Mouse (Mus musculus): ENCODE results near the gene Mbd6. TPM values are rescaled to one million over a fixed set of nuclear protein-coding genes. Genes with fewer than 3 reads are reported as not detected.

Gene Mbd6
- total RNA-seq, 2 experiments from 2014 or later, result 10.7 to 55.8 TPM

GRCm38 (mm10) chr10:127266112-127267091 lies 22.4 kb downstream of the Mbd6 start, which contains the start of gene Dctn2:
TSS of gene Dctn2 (plus strand) at chr10:127266368.
- ATAC-seq (replicated peaks; ENCODE audit: low FRiP score, poor library complexity, severe bottlenecking), result peak; percentile 95

- peak; percentile 65 for ATAC-seq (replicated peaks; ENCODE audit: low FRiP score, poor library complexity, severe bottlenecking)
Observed at GRCm38 (mm10) chr10:127265727-127266111, 23.1 kb downstream of the Mbd6 start.

- ATAC-seq (replicated peaks; ENCODE audit: low FRiP score, poor library complexity, severe bottlenecking), result no peak
Observed at GRCm38 (mm10) chr10:127264971-127265370, 23.8 kb downstream of the Mbd6 start.

- ATAC-seq (replicated peaks; ENCODE audit: low FRiP score, poor library complexity, severe bottlenecking), result no peak
Observed at GRCm38 (mm10) chr10:127264336-127264735, 24.5 kb downstream of the Mbd6 start.

- ATAC-seq (replicated peaks; ENCODE audit: low FRiP score, poor library complexity, severe bottlenecking), result no peak
Observed at GRCm38 (mm10) chr10:127263631-127264030, 25.2 kb downstream of the Mbd6 start.

- ATAC-seq (replicated peaks; ENCODE audit: low FRiP score, poor library complexity, severe bottlenecking), result no peak
Observed at GRCm38 (mm10) chr10:127262548-127263398, 26.0 kb downstream of the Mbd6 start, which contains the start of gene Kif5a. TSS of gene Kif5a (minus strand) at chr10:127263348.

- no peak for ATAC-seq (replicated peaks; ENCODE audit: low FRiP score, poor library complexity, severe bottlenecking)
Observed at GRCm38 (mm10) chr10:127261706-127262547, 26.9 kb downstream of the Mbd6 start.

- ATAC-seq (replicated peaks; ENCODE audit: low FRiP score, poor library complexity, severe bottlenecking), result no peak
Observed at GRCm38 (mm10) chr10:127258489-127258888, 30.3 kb downstream of the Mbd6 start.

GRCm38 (mm10) chr10:127257790-127258189 lies 31.0 kb downstream of the Mbd6 start:
- no peak for ATAC-seq (replicated peaks; ENCODE audit: low FRiP score, poor library complexity, severe bottlenecking)

GRCm38 (mm10) chr10:127255625-127256345 lies 33.0 kb downstream of the Mbd6 start:
- no peak for ATAC-seq (replicated peaks; ENCODE audit: low FRiP score, poor library complexity, severe bottlenecking)

- ATAC-seq (replicated peaks; ENCODE audit: low FRiP score, poor library complexity, severe bottlenecking), result no peak
Observed at GRCm38 (mm10) chr10:127250810-127251209, 38.0 kb downstream of the Mbd6 start.

GRCm38 (mm10) chr10:127238241-127238824 lies 50.5 kb downstream of the Mbd6 start:
- no peak for ATAC-seq (replicated peaks; ENCODE audit: low FRiP score, poor library complexity, severe bottlenecking)

GRCm38 (mm10) chr10:127236541-127236940 lies 52.3 kb downstream of the Mbd6 start:
- no peak for ATAC-seq (replicated peaks; ENCODE audit: low FRiP score, poor library complexity, severe bottlenecking)

GRCm38 (mm10) chr10:127233141-127233540 lies 55.7 kb downstream of the Mbd6 start:
- no peak for ATAC-seq (replicated peaks; ENCODE audit: low FRiP score, poor library complexity, severe bottlenecking)

Other genes with a start within 250 kb of the Mbd6 start
- gene Mettl1, start 247.6 kb downstream of the Mbd6 start, total RNA-seq (2015; ENCODE audit: low replicate concordance), result 3.4 and 6.5 TPM in 2 replicates
- 0.23 and 1.9 TPM in 2 replicates for gene Mettl1, start 247.6 kb downstream of the Mbd6 start, total RNA-seq (2017; ENCODE audit: low replicate concordance)
- gene Eef1akmt3, start 247.5 kb downstream of the Mbd6 start, total RNA-seq (2015; ENCODE audit: low replicate concordance), result not detected in 2 replicates
- not detected in 2 replicates for gene Eef1akmt3, start 247.5 kb downstream of the Mbd6 start, total RNA-seq (2017; ENCODE audit: low replicate concordance)
- gene Cyp27b1, start 240.8 kb downstream of the Mbd6 start, total RNA-seq (2015; ENCODE audit: low replicate concordance), result not detected in 2 replicates
- not detected in 2 replicates for gene Cyp27b1, start 240.8 kb downstream of the Mbd6 start, total RNA-seq (2017; ENCODE audit: low replicate concordance)
- gene March9, start 228.8 kb downstream of the Mbd6 start, total RNA-seq (2015; ENCODE audit: low replicate concordance), result not detected in 2 replicates
- gene March9, start 228.8 kb downstream of the Mbd6 start, total RNA-seq (2017; ENCODE audit: low replicate concordance), result not detected in 2 replicates
- gene Cdk4, start 225.5 kb downstream of the Mbd6 start, total RNA-seq (2015; ENCODE audit: low replicate concordance), result 84.3 and 107 TPM in 2 replicates
- 42.7 and 99.2 TPM in 2 replicates for gene Cdk4, start 225.5 kb downstream of the Mbd6 start, total RNA-seq (2017; ENCODE audit: low replicate concordance)
- gene Tspan31, start 218.8 kb downstream of the Mbd6 start, total RNA-seq (2015; ENCODE audit: low replicate concordance), result 13.0 and 18.0 TPM in 2 replicates
- 6.6 and 8.5 TPM in 2 replicates for gene Tspan31, start 218.8 kb downstream of the Mbd6 start, total RNA-seq (2017; ENCODE audit: low replicate concordance)
- 1.1 and 3.8 TPM in 2 replicates for gene Agap2, start 213.7 kb downstream of the Mbd6 start, total RNA-seq (2015; ENCODE audit: low replicate concordance)
- gene Agap2, start 213.7 kb downstream of the Mbd6 start, total RNA-seq (2017; ENCODE audit: low replicate concordance), result 2.2 and 51.8 TPM in 2 replicates
- 36.5 and 37.5 TPM in 2 replicates for gene Os9, start 167.9 kb downstream of the Mbd6 start, total RNA-seq (2015; ENCODE audit: low replicate concordance)
- gene Os9, start 167.9 kb downstream of the Mbd6 start, total RNA-seq (2017; ENCODE audit: low replicate concordance), result 57.2 and 70.0 TPM in 2 replicates
- 25.2 and 34.2 TPM in 2 replicates for gene B4galnt1, start 123.8 kb downstream of the Mbd6 start, total RNA-seq (2015; ENCODE audit: low replicate concordance)
- gene B4galnt1, start 123.8 kb downstream of the Mbd6 start, total RNA-seq (2017; ENCODE audit: low replicate concordance), result 10.7 and 14.0 TPM in 2 replicates
- not detected in 2 replicates for gene Slc26a10, start 108.4 kb downstream of the Mbd6 start, total RNA-seq (2015; ENCODE audit: low replicate concordance)
- not detected in 2 replicates for gene Slc26a10, start 108.4 kb downstream of the Mbd6 start, total RNA-seq (2017; ENCODE audit: low replicate concordance)
- gene Arhgef25, start 98.9 kb downstream of the Mbd6 start, total RNA-seq (2015; ENCODE audit: low replicate concordance), result 0.72 TPM in 1 of 2 replicates, not detected in the other
- 0.13 and 10.1 TPM in 2 replicates for gene Arhgef25, start 98.9 kb downstream of the Mbd6 start, total RNA-seq (2017; ENCODE audit: low replicate concordance)
- gene Dtx3, start 93.3 kb downstream of the Mbd6 start, total RNA-seq (2015; ENCODE audit: low replicate concordance), result 18.9 and 22.0 TPM in 2 replicates
- gene Dtx3, start 93.3 kb downstream of the Mbd6 start, total RNA-seq (2017; ENCODE audit: low replicate concordance), result 6.3 and 11.9 TPM in 2 replicates
- 31.4 and 61.6 TPM in 2 replicates for gene Pip4k2c, start 77.4 kb downstream of the Mbd6 start, total RNA-seq (2015; ENCODE audit: low replicate concordance)
- 37.8 and 46.2 TPM in 2 replicates for gene Pip4k2c, start 77.4 kb downstream of the Mbd6 start, total RNA-seq (2017; ENCODE audit: low replicate concordance)
- not detected in 2 replicates for gene Kif5a, start 25.7 kb downstream of the Mbd6 start, total RNA-seq (2015; ENCODE audit: low replicate concordance)
- not detected in 2 replicates for gene Kif5a, start 25.7 kb downstream of the Mbd6 start, total RNA-seq (2017; ENCODE audit: low replicate concordance)
- gene Dctn2, start 22.6 kb downstream of the Mbd6 start, total RNA-seq (2015; ENCODE audit: low replicate concordance), result 72.9 and 75.0 TPM in 2 replicates
- 64.0 and 70.5 TPM in 2 replicates for gene Dctn2, start 22.6 kb downstream of the Mbd6 start, total RNA-seq (2017; ENCODE audit: low replicate concordance)
- 68.5 and 80.9 TPM in 2 replicates for gene Mars, start 22.8 kb upstream of the Mbd6 start, total RNA-seq (2015; ENCODE audit: low replicate concordance)
- 86.0 and 98.9 TPM in 2 replicates for gene Mars, start 22.8 kb upstream of the Mbd6 start, total RNA-seq (2017; ENCODE audit: low replicate concordance)
- gene Arhgap9, start 32.9 kb upstream of the Mbd6 start, total RNA-seq (2015; ENCODE audit: low replicate concordance), result 18.0 and 18.9 TPM in 2 replicates
- 6.4 and 15.4 TPM in 2 replicates for gene Arhgap9, start 32.9 kb upstream of the Mbd6 start, total RNA-seq (2017; ENCODE audit: low replicate concordance)
- gene Gli1, start 53.0 kb upstream of the Mbd6 start, total RNA-seq (2015; ENCODE audit: low replicate concordance), result not detected in 2 replicates
- gene Gli1, start 53.0 kb upstream of the Mbd6 start, total RNA-seq (2017; ENCODE audit: low replicate concordance), result not detected in 2 replicates
- not detected in 2 replicates for gene Inhbe, start 65.4 kb upstream of the Mbd6 start, total RNA-seq (2015; ENCODE audit: low replicate concordance)
- gene Inhbe, start 65.4 kb upstream of the Mbd6 start, total RNA-seq (2017; ENCODE audit: low replicate concordance), result not detected in 2 replicates
- gene Inhbc, start 81.4 kb upstream of the Mbd6 start, total RNA-seq (2015; ENCODE audit: low replicate concordance), result not detected in 2 replicates
- gene Inhbc, start 81.4 kb upstream of the Mbd6 start, total RNA-seq (2017; ENCODE audit: low replicate concordance), result not detected in 2 replicates
- gene R3hdm2, start 91.3 kb upstream of the Mbd6 start, total RNA-seq (2015; ENCODE audit: low replicate concordance), result 34.4 and 56.9 TPM in 2 replicates
- 22.6 and 52.5 TPM in 2 replicates for gene R3hdm2, start 91.3 kb upstream of the Mbd6 start, total RNA-seq (2017; ENCODE audit: low replicate concordance)
- gene Stac3, start 212.7 kb upstream of the Mbd6 start, total RNA-seq (2015; ENCODE audit: low replicate concordance), result not detected in 2 replicates
- gene Stac3, start 212.7 kb upstream of the Mbd6 start, total RNA-seq (2017; ENCODE audit: low replicate concordance), result not detected in 2 replicates
- not detected in 2 replicates for gene Ndufa4l2, start 225.9 kb upstream of the Mbd6 start, total RNA-seq (2015; ENCODE audit: low replicate concordance)
- gene Ndufa4l2, start 225.9 kb upstream of the Mbd6 start, total RNA-seq (2017; ENCODE audit: low replicate concordance), result not detected in 2 replicates
- gene Shmt2, start 233.4 kb upstream of the Mbd6 start, total RNA-seq (2015; ENCODE audit: low replicate concordance), result 17.2 and 28.1 TPM in 2 replicates
- gene Shmt2, start 233.4 kb upstream of the Mbd6 start, total RNA-seq (2017; ENCODE audit: low replicate concordance), result 21.4 and 24.8 TPM in 2 replicates
- not detected in 2 replicates for gene Nxph4, start 245.5 kb upstream of the Mbd6 start, total RNA-seq (2015; ENCODE audit: low replicate concordance)
- gene Nxph4, start 245.5 kb upstream of the Mbd6 start, total RNA-seq (2017; ENCODE audit: low replicate concordance), result not detected in 2 replicates